Mouse (Mus musculus) CD4-positive naive resting alpha-beta T cell, adult 76 days (primary cell): ENCODE data around the gene Aldh8a1. TPM values are rescaled to one million over a fixed set of nuclear protein-coding genes. Genes with fewer than 3 reads are reported as not detected.

Experiments
- total RNA-seq: library from RNA; stranded (reverse); gene quantifications from one replicate; pipeline ENCODE4 v1.2.4, GENCODE M21; 2023

Gene Aldh8a1
- total RNA-seq = 0.44 TPM

GRCm38 (mm10) chr10:21376682-21377473 is at the start of gene Aldh8a1:
Gene Aldh8a1 (plus strand): TSS chr10:21377291.

Other genes starting within 250 kb of the Aldh8a1 start
- 47.0 TPM for gene Myb, start 216.3 kb upstream of the Aldh8a1 start, total RNA-seq
- gene Hbs1l, start 81.3 kb upstream of the Aldh8a1 start, total RNA-seq = 155 TPM
- not detected for gene 1700020N01Rik, start 215.9 kb downstream of the Aldh8a1 start, total RNA-seq